Mouse (Mus musculus) cortical plate, adult 2 months (tissue): ENCODE data around the gene 3110082I17Rik.

Source experiments
- CTCF ChIP-seq: fragments of 200-500 bp; IDR thresholded peaks from 2 replicates; pipeline ENCODE4 v1.5.1; 2011; ENCODE audit warnings: mild to moderate bottlenecking, control low read depth, low read length; ENCODE audit not compliant: insufficient read depth; ENCODE audit errors: extremely low read depth
- POLR2A ChIP-seq: fragments of 200-500 bp; IDR thresholded peaks from 2 replicates; pipeline ENCODE4 v1.6.1; 2011; ENCODE audit warnings: mild to moderate bottlenecking, low read length, control low read depth; ENCODE audit not compliant: insufficient read depth; ENCODE audit errors: extremely low read depth

GRCm38 (mm10) chr5:139490131-139490530 lies 29.8 kb upstream of the 3110082I17Rik start:
- TF ChIP-seq POLR2A = no peak
- no peak for TF ChIP-seq CTCF
